Mouse (Mus musculus): ENCODE results near the gene Syde2. TPM values are rescaled to one million over a fixed set of nuclear protein-coding genes. Genes with fewer than 3 reads are reported as not detected.
"Not testable (repeated sequence)": the region's sequence is repeated elsewhere in the genome, so short reads cannot be mapped to it uniquely, and the experiment has no call there.

Gene Syde2
- polyA plus RNA-seq, 1 experiment from 2014 or later, result 3.1 TPM

GRCm38 (mm10) chr3:145963101-145964017 lies 24.3 kb upstream of the Syde2 start:
- Histone ChIP-seq H3K27ac (ENCODE audit: low read length) (peak overlapping the region; percentile 62), H3K27me3 (ENCODE audit: control insufficient read depth, insufficient read depth, low read length) (no peaks in the 10 kb centered on the region), H3K9ac (replicated peaks; ENCODE audit: low read depth, low read length) (no peak overlapping the region), H3K4me1 (ENCODE audit: control insufficient read depth, insufficient read depth, low read length) (peaks cover 12% of the 10 kb centered on the region), H3K9me3 (ENCODE audit: control insufficient read depth, low read depth, low read length) (no peaks in the 10 kb centered on the region), H3K4me3 (ENCODE audit: low read depth, low read length) (no peak overlapping the region), H3K4me2 (replicated peaks; ENCODE audit: low read depth, low read length) (peak overlapping the region; percentile 28), H3K36me3 (ENCODE audit: control insufficient read depth, insufficient read depth, low read length) (no peaks in the 10 kb centered on the region)
- ATAC-seq (ENCODE audit: insufficient number of reproducible peaks, insufficient read depth, low FRiP score, low read depth), result no peak
- 23% methylated on average over 31 of the region's 31 CpGs for WGBS

- ATAC-seq (ENCODE audit: insufficient number of reproducible peaks, insufficient read depth, low FRiP score, low read depth), result peak; percentile 71; the same call in 1 of the 2 replicates
- H3K36me3 ChIP-seq (ENCODE audit: control insufficient read depth, insufficient read depth, low read length), result no peaks in the 10 kb centered on the region
- no peak overlapping the region for H3K9ac ChIP-seq (replicated peaks; ENCODE audit: low read depth, low read length)
- peak overlapping the region; percentile 28 for H3K4me2 ChIP-seq (replicated peaks; ENCODE audit: low read depth, low read length)
- H3K9me3 ChIP-seq (ENCODE audit: control insufficient read depth, low read depth, low read length), result no peaks in the 10 kb centered on the region
- 28% methylated on average over 10 of the region's 10 CpGs for WGBS
- H3K4me1 ChIP-seq (ENCODE audit: control insufficient read depth, insufficient read depth, low read length), result peaks cover 12% of the 10 kb centered on the region
- H3K27me3 ChIP-seq (ENCODE audit: control insufficient read depth, insufficient read depth, low read length), result no peaks in the 10 kb centered on the region
- peak overlapping the region; percentile 62 for H3K27ac ChIP-seq (ENCODE audit: low read length)
- H3K4me3 ChIP-seq (ENCODE audit: low read depth, low read length), result no peak overlapping the region
These were observed 23.7 kb upstream of the Syde2 start for GRCm38 (mm10) chr3:145964018-145964387.

- no peaks in the 10 kb centered on the region for H3K36me3 ChIP-seq (ENCODE audit: control insufficient read depth, insufficient read depth, low read length)
- peak; percentile 93 for ATAC-seq (ENCODE audit: insufficient number of reproducible peaks, insufficient read depth, low FRiP score, low read depth)
- WGBS, result 6% methylated on average over 10 of the region's 10 CpGs
- H3K27me3 ChIP-seq (ENCODE audit: control insufficient read depth, insufficient read depth, low read length), result no peaks in the 10 kb centered on the region
- H3K9me3 ChIP-seq (ENCODE audit: control insufficient read depth, low read depth, low read length), result no peaks in the 10 kb centered on the region
- H3K27ac ChIP-seq (ENCODE audit: low read length), result peak overlapping the region; percentile 62; the same call in 1 of the 2 replicates
- no peak overlapping the region for H3K9ac ChIP-seq (replicated peaks; ENCODE audit: low read depth, low read length)
- H3K4me2 ChIP-seq (replicated peaks; ENCODE audit: low read depth, low read length), result peak overlapping the region; percentile 28
- H3K4me3 ChIP-seq (ENCODE audit: low read depth, low read length), result no peak overlapping the region
- H3K4me1 ChIP-seq (ENCODE audit: control insufficient read depth, insufficient read depth, low read length), result peaks cover 12% of the 10 kb centered on the region
These were observed 23.2 kb upstream of the Syde2 start for GRCm38 (mm10) chr3:145964473-145964872.

- H3K27ac ChIP-seq (ENCODE audit: low read length); H3K9me3 ChIP-seq (ENCODE audit: control insufficient read depth, low read depth, low read length); H3K27me3 ChIP-seq (ENCODE audit: control insufficient read depth, insufficient read depth, low read length); H3K36me3 ChIP-seq (ENCODE audit: control insufficient read depth, insufficient read depth, low read length); H3K4me2 ChIP-seq (replicated peaks; ENCODE audit: low read depth, low read length); ATAC-seq (ENCODE audit: insufficient number of reproducible peaks, insufficient read depth, low FRiP score, low read depth); H3K4me3 ChIP-seq (ENCODE audit: low read depth, low read length); H3K9ac ChIP-seq (replicated peaks; ENCODE audit: low read depth, low read length): not testable (repeated sequence)
- H3K4me1 ChIP-seq (ENCODE audit: control insufficient read depth, insufficient read depth, low read length), result peaks cover 12% of the 10 kb centered on the region
- WGBS, result 74% methylated on average over 3 of the region's 3 CpGs
These were observed 22.1 kb upstream of the Syde2 start for GRCm38 (mm10) chr3:145965583-145965982.

GRCm38 (mm10) chr3:145966806-145967205 lies 20.9 kb upstream of the Syde2 start:
- Histone ChIP-seq H3K9ac (replicated peaks; ENCODE audit: low read depth, low read length) (no peak overlapping the region), H3K9me3 (ENCODE audit: control insufficient read depth, low read depth, low read length) (no peaks in the 10 kb centered on the region), H3K4me1 (ENCODE audit: control insufficient read depth, insufficient read depth, low read length) (peaks cover 12% of the 10 kb centered on the region), H3K27ac (ENCODE audit: low read length) (no peak overlapping the region), H3K4me3 (ENCODE audit: low read depth, low read length) (no peak overlapping the region), H3K27me3 (ENCODE audit: control insufficient read depth, insufficient read depth, low read length) (no peaks in the 10 kb centered on the region), H3K4me2 (replicated peaks; ENCODE audit: low read depth, low read length) (no peak overlapping the region), H3K36me3 (ENCODE audit: control insufficient read depth, insufficient read depth, low read length) (no peaks in the 10 kb centered on the region)
- no peak for ATAC-seq (ENCODE audit: insufficient number of reproducible peaks, insufficient read depth, low FRiP score, low read depth)
- 84% methylated on average over 5 of the region's 5 CpGs for WGBS

GRCm38 (mm10) chr3:145969031-145969501 lies 18.6 kb upstream of the Syde2 start:
- no peak overlapping the region for H3K4me3 ChIP-seq (ENCODE audit: low read depth, low read length)
- no peak overlapping the region for H3K9ac ChIP-seq (replicated peaks; ENCODE audit: low read depth, low read length)
- no peaks in the 10 kb centered on the region for H3K36me3 ChIP-seq (ENCODE audit: control insufficient read depth, insufficient read depth, low read length)
- no peaks in the 10 kb centered on the region; the same call in 1 of the 2 replicates for H3K9me3 ChIP-seq (ENCODE audit: control insufficient read depth, low read depth, low read length)
- H3K27me3 ChIP-seq (ENCODE audit: control insufficient read depth, insufficient read depth, low read length), result no peaks in the 10 kb centered on the region
- ATAC-seq (ENCODE audit: insufficient number of reproducible peaks, insufficient read depth, low FRiP score, low read depth), result peak; percentile 11; the same call in 1 of the 2 replicates
- peaks cover 4% of the 10 kb centered on the region; the same call in 1 of the 2 replicates for H3K4me1 ChIP-seq (ENCODE audit: control insufficient read depth, insufficient read depth, low read length)
- H3K4me2 ChIP-seq (replicated peaks; ENCODE audit: low read depth, low read length), result no peak overlapping the region
- 46% methylated on average over 14 of the region's 14 CpGs for WGBS
- no peak overlapping the region for H3K27ac ChIP-seq (ENCODE audit: low read length)

- no peaks in the 10 kb centered on the region; the same call in 1 of the 2 replicates for H3K9me3 ChIP-seq (ENCODE audit: control insufficient read depth, low read depth, low read length)
- WGBS, result 68% methylated on average over 10 of the region's 10 CpGs
- H3K4me3 ChIP-seq (ENCODE audit: low read depth, low read length), result no peak overlapping the region
- H3K36me3 ChIP-seq (ENCODE audit: control insufficient read depth, insufficient read depth, low read length), result no peaks in the 10 kb centered on the region
- H3K4me2 ChIP-seq (replicated peaks; ENCODE audit: low read depth, low read length), result no peak overlapping the region
- H3K9ac ChIP-seq (replicated peaks; ENCODE audit: low read depth, low read length), result no peak overlapping the region
- H3K4me1 ChIP-seq (ENCODE audit: control insufficient read depth, insufficient read depth, low read length), result no peaks in the 10 kb centered on the region
- no peak overlapping the region for H3K27ac ChIP-seq (ENCODE audit: low read length)
- ATAC-seq (ENCODE audit: insufficient number of reproducible peaks, insufficient read depth, low FRiP score, low read depth), result no peak
- no peaks in the 10 kb centered on the region for H3K27me3 ChIP-seq (ENCODE audit: control insufficient read depth, insufficient read depth, low read length)
These were observed 16.2 kb upstream of the Syde2 start for GRCm38 (mm10) chr3:145971501-145971900.

- WGBS, result 77% methylated on average over 7 of the region's 7 CpGs
- Histone ChIP-seq H3K27ac (ENCODE audit: low read length) (no peak overlapping the region), H3K36me3 (ENCODE audit: control insufficient read depth, insufficient read depth, low read length) (no peaks in the 10 kb centered on the region), H3K4me2 (replicated peaks; ENCODE audit: low read depth, low read length) (no peak overlapping the region), H3K9me3 (ENCODE audit: control insufficient read depth, low read depth, low read length) (no peaks in the 10 kb centered on the region; the same call in 1 of the 2 replicates), H3K4me3 (ENCODE audit: low read depth, low read length) (no peak overlapping the region), H3K27me3 (ENCODE audit: control insufficient read depth, insufficient read depth, low read length) (no peaks in the 10 kb centered on the region), H3K9ac (replicated peaks; ENCODE audit: low read depth, low read length) (no peak overlapping the region), H3K4me1 (ENCODE audit: control insufficient read depth, insufficient read depth, low read length) (no peaks in the 10 kb centered on the region)
- no peak for ATAC-seq (ENCODE audit: insufficient number of reproducible peaks, insufficient read depth, low FRiP score, low read depth)
These were observed 12.7 kb upstream of the Syde2 start for GRCm38 (mm10) chr3:145974986-145975385.
